Mouse (Mus musculus) spleen, postnatal 36 days (tissue): ENCODE data around the gene Fgfr2.

Experiments
- DNase-seq, 2 experiments: peaks; one replicate each; pipeline ENCODE4 v3.0.0; 2022; ENCODE audit warnings: low spot score in 2 of 2, mixed read lengths in 1 of 2

Gene Fgfr2

DNA sequence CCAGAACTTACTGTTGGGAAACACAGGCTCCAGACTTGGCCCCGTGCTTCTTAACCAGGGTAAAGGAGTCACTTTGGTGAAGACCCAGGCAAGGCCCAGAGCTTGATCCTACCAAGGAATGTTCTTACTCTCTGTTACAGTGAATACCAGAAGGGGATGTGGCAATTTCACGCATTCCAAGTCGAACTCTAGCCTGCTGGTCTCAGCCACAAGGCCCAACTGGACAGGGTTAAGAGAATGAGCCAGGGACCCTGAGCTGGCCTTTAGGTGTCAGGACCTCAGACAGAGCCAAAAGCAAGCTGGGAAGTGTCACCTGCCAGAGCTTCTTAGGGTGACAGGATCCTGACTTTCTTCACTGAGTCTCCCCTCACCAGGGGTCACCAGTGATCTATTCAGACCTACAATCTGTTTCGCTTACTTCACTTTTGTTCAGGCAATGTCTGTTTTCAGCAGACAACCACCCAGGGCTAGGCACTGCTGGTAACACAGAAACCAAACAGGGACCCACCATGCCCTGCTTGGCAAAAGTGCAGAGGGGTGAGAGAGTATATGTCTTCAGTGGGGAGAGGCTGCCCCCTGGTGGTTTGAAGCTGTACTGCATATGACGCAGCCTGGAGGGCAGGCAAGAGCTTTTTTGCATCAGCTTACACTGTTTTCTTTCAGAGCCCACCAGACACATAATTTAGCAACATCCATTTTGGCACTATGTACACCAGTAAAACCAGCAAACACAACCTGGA is 1241.1 kb downstream of the Fgfr2 start:
- peak; percentile 18 to 30 for DNase-seq

DNA sequence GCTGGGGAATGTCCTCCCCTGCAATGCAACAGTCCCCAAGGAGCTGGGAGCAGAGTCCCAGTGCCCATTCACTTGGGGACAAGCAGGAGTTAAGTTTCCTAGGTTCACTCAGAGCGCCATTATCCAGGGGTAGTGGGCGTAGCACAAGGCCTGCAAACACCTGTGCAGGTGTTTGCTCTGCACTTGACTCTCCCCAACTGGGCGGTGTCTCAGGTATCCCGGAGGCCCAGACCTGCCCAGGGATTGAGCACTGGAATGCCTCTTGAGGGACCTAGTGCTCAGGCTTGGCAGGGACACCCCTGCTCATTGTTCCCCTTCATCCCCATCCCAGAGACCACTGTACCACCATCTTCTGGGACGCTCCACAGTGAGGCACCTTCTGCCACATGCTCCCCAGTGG is 1243.0 kb downstream of the Fgfr2 start:
- DNase-seq: no peak

DNA sequence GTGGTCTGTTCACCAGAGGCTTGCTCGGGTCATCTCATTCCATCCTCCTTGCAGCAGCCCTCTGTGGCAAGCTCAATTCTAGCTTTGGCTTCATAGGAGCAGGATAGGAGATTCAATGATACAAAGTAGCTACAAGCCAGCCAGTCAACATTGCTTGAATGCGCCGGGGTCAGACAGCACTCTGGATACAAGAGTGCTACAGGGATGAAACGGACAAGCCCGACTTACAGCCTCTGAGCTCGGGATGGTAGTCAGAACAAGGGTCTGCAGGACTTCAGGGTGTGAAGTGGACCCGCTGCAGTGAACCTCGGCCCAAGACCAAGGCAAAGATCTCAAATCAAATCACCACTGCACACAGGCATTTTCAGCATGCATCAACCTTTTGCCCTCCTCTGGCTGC is 1244.3 kb downstream of the Fgfr2 start:
- DNase-seq: no peak

DNA sequence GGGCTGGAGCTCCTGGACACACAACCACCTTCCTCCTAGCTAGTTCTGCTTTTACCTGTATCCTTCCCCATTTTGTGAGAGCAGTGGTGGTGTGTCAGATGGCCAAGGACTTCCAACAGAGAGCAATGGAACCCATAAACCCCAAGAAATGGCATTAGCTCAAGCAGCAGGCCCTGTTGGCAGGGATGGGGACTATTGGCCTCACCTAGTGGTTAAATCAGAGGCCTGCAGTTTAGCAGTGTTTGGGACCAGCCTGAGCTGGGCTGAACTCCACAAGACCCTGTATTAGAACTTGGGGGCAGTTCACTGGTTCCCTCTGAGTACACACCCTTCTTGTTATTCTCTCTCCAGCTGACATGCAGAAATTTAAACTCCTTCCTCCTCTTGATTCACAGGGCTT is 1262.0 kb downstream of the Fgfr2 start:
- DNase-seq: no peak

DNA sequence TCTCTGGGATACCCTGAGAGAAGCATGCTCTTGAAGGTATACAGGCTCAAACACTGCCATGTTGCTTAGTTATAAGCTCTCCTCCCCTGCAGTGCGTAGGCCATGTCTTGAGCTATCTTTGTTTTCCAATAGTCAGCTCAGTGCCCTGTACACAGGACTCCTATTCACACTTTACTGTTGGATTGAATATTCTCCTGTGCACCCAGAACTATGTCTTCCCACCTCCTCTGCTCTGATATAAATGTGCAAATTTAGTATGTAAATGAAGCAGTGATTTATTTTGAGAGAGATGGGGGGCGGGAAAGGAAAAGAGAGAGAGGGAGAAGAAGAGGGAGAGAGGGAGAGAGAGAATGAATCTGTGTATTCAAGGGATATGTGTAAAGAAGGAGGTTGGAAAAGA is 1267.5 kb downstream of the Fgfr2 start:
- no peak for DNase-seq

DNA sequence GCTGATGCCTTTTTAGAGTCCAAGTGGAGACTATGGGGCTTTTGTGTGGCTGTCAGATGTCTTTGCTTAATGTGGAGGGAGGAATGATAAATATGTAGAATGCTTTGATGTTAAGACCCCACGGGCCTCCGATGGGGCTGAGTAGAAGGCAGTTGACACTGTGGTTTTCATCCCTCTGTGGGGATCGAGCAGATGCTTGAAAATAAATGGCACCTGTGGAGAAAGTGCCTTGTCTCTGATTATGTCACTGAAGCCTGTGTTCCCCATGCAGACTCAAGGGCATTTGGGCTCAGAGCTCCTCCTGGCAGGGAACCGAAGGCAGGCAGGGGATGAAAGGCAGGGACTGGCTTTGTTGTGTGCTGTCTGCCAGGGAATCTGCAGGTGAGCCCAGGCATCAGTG is 1272.6 kb downstream of the Fgfr2 start:
- no peak for DNase-seq

DNA sequence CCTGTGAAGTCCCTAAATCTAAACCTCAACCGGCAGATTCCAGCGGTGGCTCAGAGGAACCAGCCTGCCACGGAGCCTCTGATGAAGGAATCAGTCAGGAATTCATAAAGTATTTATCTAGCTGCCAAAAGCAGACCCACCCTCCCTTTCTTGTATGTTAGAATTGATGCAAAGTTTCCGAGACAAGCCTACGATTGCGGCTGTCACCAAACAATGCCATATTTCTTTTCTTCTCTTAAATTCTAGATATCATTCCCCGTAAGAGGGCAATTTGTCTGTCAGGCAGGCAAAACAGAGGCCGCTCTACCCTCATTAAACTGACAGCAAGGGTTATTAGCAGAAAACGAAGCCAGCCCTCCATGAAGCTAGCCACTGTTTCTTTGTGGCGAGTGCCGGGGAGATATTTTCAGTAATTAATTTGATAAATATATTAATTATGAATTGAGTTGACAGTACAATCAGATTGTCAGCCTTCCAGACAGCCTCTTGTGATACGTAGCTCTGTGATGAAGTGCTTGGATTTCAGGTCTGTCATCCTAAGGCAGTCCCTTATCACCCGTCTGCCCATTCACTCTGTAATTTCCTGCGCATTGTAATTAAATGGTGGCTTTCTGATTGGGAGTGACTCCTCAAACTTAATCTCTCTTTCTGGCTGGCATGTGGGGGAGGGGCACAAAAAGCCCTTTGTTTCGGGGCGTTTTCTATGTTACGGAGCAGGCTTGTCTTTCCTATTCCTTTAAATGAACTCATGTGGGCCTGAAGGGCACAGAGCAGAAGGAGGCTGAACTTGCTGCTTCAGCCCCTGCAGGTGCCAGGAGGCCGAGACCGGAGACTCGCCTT is 1276.9 kb downstream of the Fgfr2 start:
- DNase-seq: no peak

DNA sequence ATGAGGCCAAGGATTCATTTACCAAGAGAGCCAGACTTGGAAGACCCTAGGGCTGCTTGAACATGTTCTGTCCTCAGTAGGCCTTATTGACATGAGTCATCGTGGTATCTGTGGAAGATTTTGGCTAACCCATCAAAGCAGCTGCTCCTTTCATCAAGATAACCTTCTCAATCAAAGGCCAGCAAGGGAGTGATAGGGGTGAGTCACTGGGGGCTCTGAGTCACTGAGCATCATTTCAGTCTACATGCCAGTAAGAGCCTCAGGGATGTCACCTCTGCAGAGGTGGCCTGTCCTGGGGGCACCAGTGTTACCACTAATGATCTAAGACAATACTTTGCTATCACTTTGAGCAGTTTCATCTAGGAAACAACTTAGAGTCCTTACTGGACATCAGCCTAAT is 1292.9 kb downstream of the Fgfr2 start:
- DNase-seq: no peak

DNA sequence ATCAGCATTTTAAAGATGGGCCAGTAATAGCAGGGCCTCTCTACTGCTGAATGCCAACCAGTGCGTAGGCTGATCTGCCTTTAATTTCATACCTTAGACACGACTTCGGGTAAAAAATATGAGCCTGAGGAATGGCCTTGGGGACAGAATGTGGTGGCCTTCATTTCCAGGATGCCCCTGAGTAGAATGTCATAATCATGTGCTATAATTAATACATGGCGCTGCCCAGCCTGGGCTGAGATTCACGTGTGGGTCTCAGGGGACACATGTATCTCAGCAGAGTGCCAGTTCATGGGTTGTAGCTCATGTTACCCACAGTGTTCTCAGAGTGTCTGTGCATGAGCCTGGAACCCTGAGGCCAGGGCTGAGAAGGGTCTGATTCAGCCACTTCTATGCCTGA is 1296.3 kb downstream of the Fgfr2 start:
- no peak for DNase-seq

DNA sequence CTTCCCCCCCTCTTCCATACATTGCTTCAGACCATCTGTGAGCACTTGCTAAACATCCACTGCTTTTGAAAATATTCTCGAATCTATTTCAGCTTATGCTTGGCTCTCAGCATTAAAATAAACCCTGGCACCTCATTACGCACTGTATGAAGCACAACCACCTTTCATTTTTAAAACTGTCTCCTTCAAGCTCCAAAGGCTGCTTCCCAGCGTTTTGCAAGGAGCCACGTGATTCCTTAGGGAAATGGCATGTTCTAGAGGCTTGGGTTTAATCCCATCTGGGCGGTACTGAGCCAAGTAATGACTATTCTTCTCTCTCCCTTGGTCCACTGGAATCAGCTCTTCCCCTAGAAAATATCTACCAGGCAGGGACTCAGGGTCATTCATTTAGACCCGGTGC is 1305.2 kb downstream of the Fgfr2 start:
- no peak for DNase-seq

DNA sequence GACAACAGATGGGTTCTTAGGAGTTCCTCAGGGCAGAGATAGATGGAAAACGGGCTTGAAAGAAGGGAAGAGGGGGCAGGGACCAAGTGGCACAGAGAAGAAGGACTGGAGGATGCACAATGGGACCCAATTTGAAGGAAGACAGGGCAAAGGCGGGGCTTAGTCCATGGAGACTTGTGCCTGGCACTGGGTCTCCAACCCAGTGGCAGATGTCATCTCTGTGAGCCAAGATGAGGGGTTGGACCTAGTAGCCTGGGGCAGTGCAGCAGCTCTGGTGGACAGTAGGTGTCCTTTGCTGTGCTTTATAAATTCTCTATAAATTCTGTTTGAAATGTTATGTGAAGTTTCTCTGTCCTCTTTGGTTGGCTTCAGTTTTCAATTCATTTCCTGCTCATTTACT is 1306.5 kb downstream of the Fgfr2 start:
- DNase-seq: no peak

DNA sequence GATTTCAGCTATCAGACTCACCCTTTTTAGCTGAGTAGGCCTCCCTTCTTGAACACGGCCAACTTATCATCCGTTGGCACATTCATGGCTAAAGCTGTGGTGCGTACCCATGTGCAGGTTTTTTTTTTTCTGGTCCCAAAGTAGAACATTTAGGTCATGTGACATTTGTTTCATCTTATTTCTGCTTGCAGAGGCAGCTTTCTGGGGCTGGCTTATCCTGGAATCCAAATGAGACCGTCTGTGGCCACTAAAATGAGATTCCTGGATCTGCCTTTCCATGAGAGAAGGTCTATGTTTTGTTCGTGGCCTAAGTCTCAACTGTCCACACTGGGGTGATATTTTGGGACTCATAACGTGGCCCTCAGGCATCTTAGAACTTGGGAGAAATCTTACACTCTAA is 1311.0 kb downstream of the Fgfr2 start:
- no peak for DNase-seq

DNA sequence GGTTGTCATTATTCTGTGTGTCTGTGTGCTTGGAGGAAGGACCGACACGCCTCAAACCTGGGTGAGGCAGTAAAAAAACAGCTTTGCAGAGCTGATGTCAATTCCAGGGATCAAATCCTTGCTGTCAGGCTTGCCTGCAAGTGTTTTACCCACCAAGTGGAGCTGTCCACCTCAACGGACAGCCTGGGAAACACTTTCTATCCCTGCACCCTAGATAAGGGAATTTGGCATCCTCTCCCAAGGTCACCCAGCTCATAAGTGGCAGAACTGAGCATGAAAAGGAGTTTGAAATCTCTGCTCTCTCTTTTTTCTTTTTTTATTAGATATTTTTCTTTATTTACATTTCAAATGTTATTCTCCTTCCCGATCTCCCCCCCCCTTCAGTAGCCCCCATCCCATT is 1312.2 kb downstream of the Fgfr2 start:
- DNase-seq: no peak

DNA sequence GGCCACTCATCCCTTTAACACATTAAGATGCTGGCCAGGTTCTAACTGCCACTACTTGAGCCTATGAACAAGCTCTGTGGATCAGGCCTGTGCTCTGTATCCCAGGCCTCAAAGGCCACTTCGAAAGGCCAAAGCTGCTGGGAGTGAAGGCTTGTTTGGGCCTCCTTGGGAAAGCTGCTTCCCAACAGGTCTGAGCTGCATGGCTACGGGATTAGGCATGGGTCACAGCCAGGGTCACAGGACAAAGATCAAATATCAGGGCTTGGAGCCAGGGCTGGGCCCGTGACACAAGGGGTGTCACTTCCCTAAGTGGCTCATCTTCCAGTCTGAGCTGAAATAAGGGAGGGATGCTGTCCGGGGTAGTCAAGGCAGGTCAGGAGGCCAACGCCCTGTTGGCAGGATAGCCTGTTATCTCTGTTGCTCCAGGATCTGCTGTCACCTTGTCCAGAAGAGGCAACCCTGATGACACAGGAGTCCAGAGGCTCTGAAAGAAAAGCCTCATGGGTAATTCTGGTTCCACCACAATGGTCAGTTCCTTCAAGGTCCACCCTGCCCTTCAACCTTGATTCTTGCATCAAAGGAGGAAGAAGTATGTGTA is 1313.5 kb downstream of the Fgfr2 start:
- no peak for DNase-seq

DNA sequence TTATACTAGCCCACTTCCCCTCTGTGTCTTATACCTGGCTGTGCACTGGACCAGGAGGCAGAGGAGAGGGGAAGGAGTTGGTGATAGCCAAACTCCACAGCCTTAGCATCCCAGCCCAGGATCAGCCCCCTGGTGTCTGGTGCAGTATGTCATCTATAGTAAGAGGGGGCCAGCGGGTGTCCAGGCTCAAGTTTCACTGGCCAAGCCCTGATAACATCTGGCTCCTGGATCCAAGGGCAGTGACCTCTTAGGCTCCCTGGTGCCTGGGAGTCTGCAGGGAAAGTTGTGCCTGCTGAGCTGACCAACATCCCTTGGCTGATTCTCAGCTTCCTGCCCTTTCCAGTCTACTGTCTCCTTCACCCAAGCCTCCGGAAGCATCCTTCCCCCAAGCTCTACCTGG is 1315.9 kb downstream of the Fgfr2 start:
- no peak for DNase-seq

DNA sequence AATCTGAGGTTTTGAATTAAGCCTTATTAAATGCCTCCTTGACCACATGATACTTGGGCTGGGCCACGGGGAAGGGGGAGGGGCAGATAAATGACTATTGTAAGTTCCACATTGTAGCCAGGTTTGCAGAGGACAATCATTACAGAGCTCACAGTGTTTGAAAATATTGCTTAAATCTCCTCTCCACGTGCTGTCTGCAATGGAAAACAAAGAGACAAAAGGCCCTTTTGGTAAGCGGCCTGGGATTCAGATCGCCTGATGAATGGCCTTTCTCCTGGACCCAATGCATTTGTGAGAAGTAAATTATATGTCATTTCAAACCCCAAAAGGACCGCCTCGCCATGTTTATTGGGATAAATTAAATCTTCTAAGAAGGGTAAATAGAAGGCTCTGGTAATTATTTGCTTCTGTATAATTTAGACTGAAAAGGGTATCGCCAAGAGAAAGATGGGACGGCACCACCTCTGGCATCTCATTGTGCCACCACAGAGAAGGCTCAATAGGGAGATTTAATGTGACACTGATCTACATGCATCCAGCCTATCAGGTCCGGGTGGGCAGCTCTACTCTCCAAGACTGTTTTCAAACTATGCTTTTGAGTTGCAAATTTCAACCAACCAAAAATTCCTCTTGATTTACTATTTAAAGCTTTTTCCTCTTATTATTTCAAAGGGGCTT is 1317.5 kb downstream of the Fgfr2 start:
- DNase-seq: no peak

DNA sequence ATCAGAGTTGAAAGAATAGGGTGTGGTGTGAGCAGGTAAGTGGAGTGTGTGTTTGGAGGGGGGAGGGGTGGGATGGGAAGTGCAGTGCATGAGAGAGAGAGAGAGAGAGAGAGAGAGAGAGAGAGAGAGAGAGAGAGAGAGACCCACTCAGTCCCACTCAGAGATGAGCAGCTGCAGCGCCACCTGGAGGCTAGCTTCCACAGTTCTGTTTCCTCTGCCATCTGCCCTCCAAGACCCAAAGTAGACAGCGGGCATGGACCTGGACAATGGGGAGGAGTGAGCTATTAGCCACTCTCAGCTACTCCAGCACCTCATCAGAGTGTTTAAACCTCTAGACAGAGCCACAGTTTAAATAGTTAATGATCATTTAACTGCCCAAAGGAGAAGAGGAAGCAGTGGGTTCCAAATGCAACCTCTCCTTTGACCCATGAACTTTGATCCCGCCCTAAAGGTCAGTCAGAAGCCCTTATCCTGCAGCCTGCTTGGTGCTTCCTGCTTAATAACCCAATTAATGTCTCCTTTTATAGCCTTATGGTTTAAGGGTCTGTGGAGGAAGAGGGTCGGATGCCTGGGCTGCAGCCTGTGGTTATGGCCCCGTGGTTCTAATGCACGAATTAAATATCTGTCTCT is 1322.6 kb downstream of the Fgfr2 start:
- DNase-seq: no peak

DNA sequence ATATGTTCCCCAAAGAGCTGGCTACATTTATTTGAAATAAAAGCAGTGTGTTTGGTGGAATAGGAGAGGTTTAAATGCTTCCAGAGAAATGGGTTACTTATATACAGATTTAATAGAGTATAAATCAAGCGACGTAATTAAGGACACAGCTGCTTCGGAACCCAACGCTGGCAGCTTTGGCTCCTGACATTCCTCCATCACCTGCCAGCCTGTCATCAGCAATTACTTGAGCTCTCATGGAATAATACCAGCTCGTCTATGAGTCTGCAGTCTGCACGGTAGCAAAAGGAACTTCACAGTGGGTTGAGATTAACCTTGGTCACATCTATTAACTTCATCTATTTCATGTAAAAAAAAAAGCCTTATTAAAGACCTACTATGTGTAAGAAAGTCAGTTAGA is 1326.0 kb downstream of the Fgfr2 start:
- no peak for DNase-seq

DNA sequence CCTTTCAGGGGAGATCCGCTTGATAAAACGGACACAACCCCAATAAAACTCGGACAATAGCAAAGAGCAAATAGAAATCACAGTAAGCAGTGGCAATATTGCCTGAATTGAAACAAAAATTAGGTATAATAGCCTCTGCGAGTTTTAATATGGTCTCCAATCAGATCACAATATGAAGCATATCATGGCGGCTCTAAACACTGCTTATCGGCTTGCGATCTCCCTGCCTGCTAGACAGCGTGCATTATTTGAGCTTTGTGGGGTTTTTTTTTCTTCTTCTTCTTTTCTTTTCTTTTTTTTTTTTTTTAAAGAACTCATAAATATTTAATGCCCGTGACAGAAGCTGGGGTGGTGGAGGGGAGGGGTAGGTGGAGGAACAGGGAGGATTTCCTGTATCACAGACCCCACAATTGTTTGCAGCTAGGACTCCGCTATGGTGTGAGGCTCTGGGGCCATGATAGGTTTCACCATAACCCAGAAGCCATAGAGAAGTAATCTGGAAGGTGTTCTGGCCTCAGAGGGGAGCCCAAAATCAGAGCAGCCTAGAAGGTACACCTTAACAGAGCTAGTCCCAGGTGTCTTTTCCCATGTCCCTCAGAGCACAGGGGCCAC is 1334.4 kb downstream of the Fgfr2 start:
- no peak for DNase-seq

DNA sequence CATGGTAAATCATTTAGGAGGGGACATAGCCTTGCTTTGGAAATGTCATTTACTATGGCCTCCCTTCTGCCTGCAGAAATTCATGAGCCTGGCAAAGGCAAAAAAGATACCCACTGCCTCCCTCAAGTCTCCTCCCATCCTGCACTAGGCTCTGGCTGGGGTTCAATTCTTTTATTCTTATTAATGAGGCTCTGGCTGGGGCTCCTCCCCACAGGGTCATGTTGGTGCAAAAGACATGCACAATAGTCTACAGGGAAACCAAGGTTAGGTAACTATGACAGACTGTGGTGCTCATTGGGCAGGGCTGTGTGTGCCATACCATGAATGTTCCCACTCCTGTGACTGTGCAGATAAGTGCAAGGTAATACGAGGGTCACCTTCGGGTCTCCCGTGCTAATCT is 1337.4 kb downstream of the Fgfr2 start:
- no peak for DNase-seq

DNA sequence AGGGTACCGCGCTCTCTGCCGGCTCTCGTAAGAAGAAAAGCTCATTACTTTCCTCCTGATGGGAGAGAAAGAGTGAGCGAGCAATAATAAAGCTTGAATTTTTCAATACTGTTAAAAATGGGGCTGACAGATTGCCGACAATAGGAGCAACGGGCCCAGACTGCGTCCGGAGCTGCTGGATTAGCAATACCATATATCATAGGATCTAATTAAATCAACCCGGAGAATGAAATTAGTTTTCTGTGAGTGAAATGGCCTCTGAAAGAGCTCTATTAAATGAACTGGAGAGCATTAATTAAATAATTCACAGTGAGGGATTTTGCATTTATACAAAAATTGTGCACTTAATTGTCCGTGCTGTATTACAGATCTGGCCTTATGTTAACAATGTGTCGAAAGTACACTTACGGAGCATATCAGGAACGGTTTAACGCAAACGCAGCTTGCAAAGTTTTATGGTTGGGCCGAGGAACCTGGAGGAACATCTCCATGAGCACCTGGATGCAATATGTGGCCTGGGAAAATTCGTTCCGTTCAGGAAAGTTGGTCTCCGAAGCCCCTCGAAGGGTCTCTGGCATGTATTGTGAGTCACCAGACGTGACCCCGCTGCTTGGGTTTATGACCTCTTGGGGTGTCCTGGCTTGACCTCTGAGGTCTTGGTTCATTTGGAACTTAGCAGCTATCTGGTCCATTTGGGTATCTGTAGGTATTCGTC is 1344.7 kb downstream of the Fgfr2 start:
- DNase-seq: no peak
